Mouse (Mus musculus): Measurements from ENCODE around the gene Dlg1. TPM values are rescaled to one million over a fixed set of nuclear protein-coding genes. Genes with fewer than 3 reads are reported as not detected.

Gene Dlg1
- 25.3 and 27.6 TPM in 2 replicates for polyA plus RNA-seq (2021; fragmentation: Nextera tagmentation)
- long read RNA-seq, experiment 1, full-length matches to known transcripts = 19 of 328 reads
- long read RNA-seq, experiment 1, partial matches to known transcripts = 95 of 328 reads
- long read RNA-seq, experiment 1, other reads (novel, unspliced or antisense) = 214 of 328 reads
- long read RNA-seq, experiment 2, partial matches to known transcripts = 9 of 38 reads
- long read RNA-seq, experiment 2, other reads (novel, unspliced or antisense) = 27 of 38 reads

DNA sequence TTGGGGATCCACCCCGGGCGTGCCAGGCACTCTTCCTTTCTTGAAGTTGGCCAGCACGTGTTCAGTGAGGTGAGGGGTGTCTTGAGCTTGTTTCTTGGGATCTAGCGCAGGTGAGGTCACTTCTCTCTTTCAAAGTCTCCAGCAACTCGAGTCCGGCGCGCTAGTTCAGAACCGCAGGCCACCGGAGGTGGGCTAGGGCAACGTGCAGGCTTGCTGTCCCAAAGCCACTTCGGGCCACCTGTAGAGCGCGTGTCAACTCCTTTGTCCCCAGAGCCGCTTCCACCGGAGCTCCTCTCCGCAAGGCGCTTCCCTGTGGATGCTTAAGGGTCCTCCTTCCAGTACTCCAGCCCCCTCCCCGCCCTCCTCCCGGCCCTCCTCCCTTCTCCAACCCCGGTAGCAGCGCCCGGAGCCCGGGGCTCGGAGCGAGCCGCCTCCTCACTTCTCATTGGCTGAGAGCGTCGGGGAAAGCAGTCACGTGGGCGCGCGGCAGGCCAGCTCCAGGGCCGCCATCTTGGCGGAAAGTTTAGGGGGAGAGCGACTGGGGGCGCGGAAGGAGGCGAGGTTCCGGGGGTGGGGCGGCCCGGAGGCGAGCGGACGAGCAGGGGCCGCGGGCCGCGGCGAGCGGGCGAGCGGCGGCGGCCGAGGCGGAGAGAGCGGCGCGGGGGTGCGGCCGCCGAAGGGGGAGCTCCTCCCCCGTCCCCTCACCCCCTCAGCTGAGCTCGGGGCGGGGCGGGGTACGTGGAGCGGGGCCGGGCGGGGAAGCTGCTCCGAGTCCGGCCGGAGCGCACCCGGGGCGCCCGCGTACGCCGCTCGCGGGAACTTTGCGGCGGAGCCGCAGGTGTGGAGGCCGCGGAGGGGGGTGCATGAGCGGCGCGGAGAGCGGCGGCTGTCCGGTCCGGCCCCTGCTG, at the start of gene Dlg1:
Dlg1 (plus strand) TSS at position 65 of the 908 bp plus-strand sequence.

DNA sequence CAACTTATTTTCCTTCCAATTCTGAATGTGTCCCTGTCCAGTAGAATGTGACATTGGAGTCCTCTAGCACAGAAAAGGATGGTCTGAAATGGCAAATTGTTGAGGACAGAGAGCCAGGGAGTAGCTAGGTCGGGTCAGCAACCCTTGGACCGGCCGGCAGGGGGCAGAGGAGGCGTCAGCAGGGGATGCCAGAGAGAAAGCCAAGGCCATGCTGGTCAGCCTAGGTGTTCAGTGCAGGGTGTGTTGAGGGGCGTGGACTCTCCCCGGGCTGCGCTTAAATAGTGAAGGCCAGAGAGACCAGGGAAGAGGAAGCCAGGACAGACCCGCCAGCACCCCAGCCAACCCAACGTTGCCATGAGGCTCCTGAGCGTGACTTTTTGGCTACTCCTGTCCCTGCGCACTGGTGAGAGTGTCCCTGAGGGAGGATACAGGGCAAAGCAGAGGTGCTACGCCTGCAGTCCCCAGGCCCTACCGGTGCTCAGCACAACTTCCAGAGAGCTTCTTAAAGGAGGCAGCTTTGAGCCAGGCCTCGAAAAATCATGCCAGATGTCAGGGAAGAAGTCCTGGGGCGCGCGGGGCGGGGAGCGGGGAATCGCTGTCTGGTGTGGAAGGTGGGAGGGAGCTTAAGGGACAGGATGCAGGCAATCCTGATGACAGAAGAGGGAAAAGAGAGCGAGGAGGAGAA, 215.5 kb downstream of the Dlg1 start, which contains the start of gene Meltf:
Meltf (plus strand) TSS at position 238 of the 685 bp plus-strand sequence.

Other genes starting within 250 kb of the Dlg1 start
- 91.7 and 92.2 TPM in 2 replicates for gene Bdh1, start 241.2 kb upstream of the Dlg1 start, polyA plus RNA-seq (2021; fragmentation: Nextera tagmentation)
- gene Meltf, start 215.4 kb downstream of the Dlg1 start, polyA plus RNA-seq (2021; fragmentation: Nextera tagmentation) = 0.16 and 0.33 TPM in 2 replicates

Measured in left cerebral cortex, adult 6 months (tissue).